15 mouse cellular contexts compared by ENCODE assay signal in the genomic region with DNA sequence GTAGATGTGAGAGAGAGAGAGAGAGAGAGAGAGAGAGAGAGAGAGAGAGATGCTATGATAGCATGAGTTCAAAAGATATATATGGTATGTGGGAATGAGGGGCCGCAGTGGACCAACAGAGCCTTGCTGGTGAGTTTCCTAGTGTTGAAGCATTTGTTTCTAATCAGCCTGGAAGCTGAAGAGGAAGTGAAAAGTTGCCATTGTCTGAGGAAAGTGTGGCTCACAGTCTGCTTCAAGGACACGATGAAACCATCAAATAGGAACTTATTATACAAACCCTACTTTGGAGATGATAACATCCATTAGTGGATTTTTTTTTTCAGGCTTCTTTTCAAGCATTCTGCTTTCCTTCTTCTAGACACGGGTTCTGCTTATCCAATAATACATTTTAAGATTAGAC.
"Had no signal": no experiment of that assay in that cellular context is flagged by ENCODE, and none has a peak within 500 bp of the region (broad histone marks: within the 10 kb centered on the region; RNA-seq: fewer than 3 reads in every experiment).

No protein-coding gene starts in this region.

- ATAC-seq: liver, postnatal 0 days had no signal

- H3K27me3 ChIP-seq: limb, embryonic 12.5 days; limb, embryonic 15.5 days; stomach, embryonic 15.5 days had no signal

- H3K4me2 ChIP-seq: limb, embryonic 12.5 days; limb, embryonic 15.5 days; liver, embryonic 11.5 days; lung, embryonic 14.5 days; midbrain, embryonic 11.5 days; stomach, embryonic 15.5 days had no signal

- H3K9me3 ChIP-seq: limb, embryonic 12.5 days; limb, embryonic 15.5 days; stomach, embryonic 15.5 days had no signal

- H3K4me3 ChIP-seq: limb, embryonic 12.5 days; limb, embryonic 15.5 days; stomach, embryonic 15.5 days had no signal

- H3K4me1 ChIP-seq: limb, embryonic 12.5 days; stomach, embryonic 15.5 days had no signal

- H3K36me3 ChIP-seq: limb, embryonic 12.5 days; limb, embryonic 15.5 days; stomach, embryonic 15.5 days had no signal

- H3K9ac ChIP-seq: limb, embryonic 12.5 days; limb, embryonic 15.5 days; liver, embryonic 14.5 days; liver, postnatal 0 days; lung, embryonic 14.5 days; stomach, embryonic 15.5 days had no signal

- DNase-seq: left cerebral cortex, postnatal 4 days; liver, postnatal 0 days; midbrain, embryonic 14.5 days; right cerebral cortex, adult 18-20 months; right cerebral cortex, postnatal 14 days; right cerebral cortex, postnatal 4 days; spleen, adult 18-20 months; thymus, postnatal 25 days had no signal

- H3K27ac ChIP-seq: limb, embryonic 12.5 days; limb, embryonic 15.5 days; liver, embryonic 14.5 days; stomach, embryonic 15.5 days had no signal
